Mouse (Mus musculus): ENCODE results near the gene Tmem107. TPM values are rescaled to one million over a fixed set of nuclear protein-coding genes. Genes with fewer than 3 reads are reported as not detected.

The Tmem107 gene
- polyA plus RNA-seq, 1 experiment from 2014 or later, result 47.6 TPM

GRCm38 (mm10) chr11:69119446-69120155 lies 49.0 kb downstream of the Tmem107 start:
- Histone ChIP-seq H3K36me3 (no peaks in the 10 kb centered on the region), H3K4me1 (replicated peaks) (peaks cover 37% of the 10 kb centered on the region), H3K27ac (no peak overlapping the region), H3K4me2 (replicated peaks) (peak overlapping the region; percentile 92), H3K9ac (peak overlapping the region; percentile 26; the same call in 1 of the 2 replicates), H3K4me3 (replicated peaks) (peak overlapping the region; percentile 79), H3K27me3 (replicated peaks) (no peaks in the 10 kb centered on the region), H3K9me3 (no peaks in the 10 kb centered on the region)
- no peak for ATAC-seq
- WGBS, result 49% methylated on average over 14 of the region's 14 CpGs

DNA sequence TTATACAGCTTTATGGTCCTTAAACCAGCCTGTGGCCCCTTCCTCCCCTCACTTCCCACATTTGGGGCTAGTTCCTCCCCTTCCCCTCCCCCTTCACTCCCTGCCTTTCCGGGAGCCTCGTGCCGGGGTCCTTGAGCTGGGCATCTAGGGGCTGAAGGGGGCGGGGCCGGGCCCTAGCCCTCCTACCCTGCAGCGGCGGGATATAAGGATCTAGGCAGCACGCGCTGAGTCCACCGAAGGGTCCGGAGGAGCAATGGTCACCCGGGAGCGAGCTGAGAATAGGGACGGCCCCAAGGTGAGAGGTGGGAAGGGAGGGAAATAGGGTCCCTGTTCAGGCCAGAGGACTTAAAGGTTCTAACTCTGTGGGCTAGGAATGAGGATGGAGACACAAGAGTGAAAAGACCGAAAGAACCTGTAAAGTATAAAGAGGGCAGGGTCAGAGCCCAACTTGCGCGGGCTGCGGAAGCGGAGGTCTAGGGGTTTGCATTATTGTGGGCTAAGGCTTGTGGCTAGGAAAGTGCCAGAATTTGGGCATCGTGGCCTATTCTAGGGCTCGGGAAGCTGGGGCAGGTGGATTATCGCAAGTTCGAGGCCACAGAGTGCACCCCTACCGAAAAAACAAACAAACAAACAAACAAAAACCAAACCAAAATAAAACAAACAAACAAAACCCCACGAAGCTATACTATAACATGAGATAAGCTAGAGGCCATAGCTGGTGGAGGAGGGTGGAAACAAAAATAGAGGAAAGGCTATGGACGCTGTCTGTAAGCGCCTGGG lies 49.8 kb downstream of the Tmem107 start, which contains the start of gene Hes7:
TSS of gene Hes7 (plus strand) at position 184 of the 780 bp plus-strand sequence.
- H3K9ac ChIP-seq, result peak within 1 kb of the TSS; percentile 78
- no peak for ATAC-seq
- WGBS, result 3% methylated on average over 27 of the region's 27 CpGs

GRCm38 (mm10) chr11:69121001-69121740 lies 50.6 kb downstream of the Tmem107 start:
- Histone ChIP-seq H3K36me3 (no peaks in the 10 kb centered on the region), H3K4me2 (replicated peaks) (peak overlapping the region; percentile 92), H3K9me3 (no peaks in the 10 kb centered on the region), H3K27ac (peak overlapping the region; percentile 93; the same call in 1 of the 2 replicates), H3K27me3 (replicated peaks) (no peaks in the 10 kb centered on the region), H3K4me3 (replicated peaks) (peak overlapping the region; percentile 79), H3K4me1 (replicated peaks) (peaks cover 40% of the 10 kb centered on the region), H3K9ac (peak overlapping the region; percentile 78)
- no peak for ATAC-seq
- under 1% methylated on average over 33 of the region's 33 CpGs for WGBS

More for the DNA sequence above, 49.8 kb downstream of the Tmem107 start, which contains the start of gene Hes7:
- Histone ChIP-seq H3K27ac (peak within 1 kb of the TSS; percentile 93; the same call in 1 of the 2 replicates), H3K36me3 (no peaks in the 10 kb centered on the region), H3K4me2 (replicated peaks) (peak within 1 kb of the TSS; percentile 92), H3K9me3 (no peaks in the 10 kb centered on the region), H3K4me1 (replicated peaks) (peaks cover 37% of the 10 kb centered on the region), H3K4me3 (replicated peaks) (peak within 1 kb of the TSS; percentile 79), H3K27me3 (replicated peaks) (no peaks in the 10 kb centered on the region)

GRCm38 (mm10) chr11:69121741-69122335 lies 51.2 kb downstream of the Tmem107 start:
- no peak for ATAC-seq
- under 1% methylated on average over 32 of the region's 32 CpGs for WGBS
- peaks cover 42% of the 10 kb centered on the region for H3K4me1 ChIP-seq (replicated peaks)

GRCm38 (mm10) chr11:69122336-69122951 lies 51.8 kb downstream of the Tmem107 start, which contains the start of gene 9130213A22Rik:
Gene 9130213A22Rik (minus strand): TSS chr11:69122589.
- Histone ChIP-seq H3K27ac (peak within 1 kb of the TSS; percentile 93), H3K9ac (peak within 1 kb of the TSS; percentile 78), H3K4me2 (replicated peaks) (peak within 1 kb of the TSS; percentile 92), H3K9me3 (no peaks in the 10 kb centered on the region), H3K4me3 (replicated peaks) (peak within 1 kb of the TSS; percentile 79), H3K27me3 (replicated peaks) (no peaks in the 10 kb centered on the region), H3K4me1 (replicated peaks) (peaks cover 38% of the 10 kb centered on the region), H3K36me3 (no peaks in the 10 kb centered on the region)
- ATAC-seq, result peak; percentile 64
- under 1% methylated on average over 66 of the region's 66 CpGs for WGBS

More at GRCm38 (mm10) chr11:69121741-69122335, 51.2 kb downstream of the Tmem107 start:
- Histone ChIP-seq H3K4me2 (replicated peaks) (peak overlapping the region; percentile 92), H3K27ac (peak overlapping the region; percentile 93), H3K36me3 (no peaks in the 10 kb centered on the region), H3K9me3 (no peaks in the 10 kb centered on the region), H3K27me3 (replicated peaks) (no peaks in the 10 kb centered on the region), H3K4me3 (replicated peaks) (peak overlapping the region; percentile 79), H3K9ac (peak overlapping the region; percentile 78)

Other genes starting within 250 kb of the Tmem107 start
- 69.1 and 69.5 TPM in 2 replicates for gene Ndel1, start 198.9 kb upstream of the Tmem107 start, polyA plus RNA-seq (2015; fragmentation: Nextera tagmentation; extraction: Ambion mirVana)
- 0.06 and 0.10 TPM in 2 replicates for gene Rnf222, start 182.3 kb upstream of the Tmem107 start, polyA plus RNA-seq (2015; fragmentation: Nextera tagmentation; extraction: Ambion mirVana)
- 1,017 and 1,034 TPM in 2 replicates for gene Rpl26, start 169.2 kb upstream of the Tmem107 start, polyA plus RNA-seq (2015; fragmentation: Nextera tagmentation; extraction: Ambion mirVana)
- gene Odf4, start 143.7 kb upstream of the Tmem107 start, polyA plus RNA-seq (2015; fragmentation: Nextera tagmentation; extraction: Ambion mirVana), result not detected in 2 replicates
- 8.1 and 8.6 TPM in 2 replicates for gene Arhgef15, start 113.3 kb upstream of the Tmem107 start, polyA plus RNA-seq (2015; fragmentation: Nextera tagmentation; extraction: Ambion mirVana)
- 2.7 and 2.8 TPM in 2 replicates for gene Slc25a35, start 102.7 kb upstream of the Tmem107 start, polyA plus RNA-seq (2015; fragmentation: Nextera tagmentation; extraction: Ambion mirVana)
- 61.4 and 62.2 TPM in 2 replicates for gene Rangrf, start 95.6 kb upstream of the Tmem107 start, polyA plus RNA-seq (2015; fragmentation: Nextera tagmentation; extraction: Ambion mirVana)
- 29.7 and 32.1 TPM in 2 replicates for gene Pfas, start 62.3 kb upstream of the Tmem107 start, polyA plus RNA-seq (2015; fragmentation: Nextera tagmentation; extraction: Ambion mirVana)
- gene Ctc1, start 54.9 kb upstream of the Tmem107 start, polyA plus RNA-seq (2015; fragmentation: Nextera tagmentation; extraction: Ambion mirVana), result 35.1 and 38.6 TPM in 2 replicates
- gene Aurkb, start 25.2 kb upstream of the Tmem107 start, polyA plus RNA-seq (2015; fragmentation: Nextera tagmentation; extraction: Ambion mirVana), result 133 and 135 TPM in 2 replicates
- gene Borcs6, start 11.1 kb upstream of the Tmem107 start, polyA plus RNA-seq (2015; fragmentation: Nextera tagmentation; extraction: Ambion mirVana), result 8.6 and 8.9 TPM in 2 replicates
- gene Vamp2, start 17.7 kb downstream of the Tmem107 start, polyA plus RNA-seq (2015; fragmentation: Nextera tagmentation; extraction: Ambion mirVana), result 61.8 and 64.2 TPM in 2 replicates
- 11.9 and 15.6 TPM in 2 replicates for gene Per1, start 24.4 kb downstream of the Tmem107 start, polyA plus RNA-seq (2015; fragmentation: Nextera tagmentation; extraction: Ambion mirVana)
- gene Hes7, start 49.6 kb downstream of the Tmem107 start, polyA plus RNA-seq (2015; fragmentation: Nextera tagmentation; extraction: Ambion mirVana), result 0.62 and 0.70 TPM in 2 replicates
- 0.29 and 0.34 TPM in 2 replicates for gene 9130213A22Rik, start 51.8 kb downstream of the Tmem107 start, polyA plus RNA-seq (2015; fragmentation: Nextera tagmentation; extraction: Ambion mirVana)
- 0.19 and 0.29 TPM in 2 replicates for gene Aloxe3, start 55.1 kb downstream of the Tmem107 start, polyA plus RNA-seq (2015; fragmentation: Nextera tagmentation; extraction: Ambion mirVana)
- 0.35 and 0.43 TPM in 2 replicates for gene Alox12b, start 86.2 kb downstream of the Tmem107 start, polyA plus RNA-seq (2015; fragmentation: Nextera tagmentation; extraction: Ambion mirVana)
- 0.14 and 0.15 TPM in 2 replicates for gene Alox8, start 127.0 kb downstream of the Tmem107 start, polyA plus RNA-seq (2015; fragmentation: Nextera tagmentation; extraction: Ambion mirVana)
- gene Gucy2e, start 166.2 kb downstream of the Tmem107 start, polyA plus RNA-seq (2015; fragmentation: Nextera tagmentation; extraction: Ambion mirVana), result 0.03 and 0.10 TPM in 2 replicates

Measured in intestine, embryonic 15.5 days (tissue).